Mouse (Mus musculus): Measurements from ENCODE around the gene Il11ra2.
"Not testable (repeated sequence)": the region's sequence is repeated elsewhere in the genome, so short reads cannot be mapped to it uniquely, and the experiment has no call there.

The Il11ra2 gene

DNA sequence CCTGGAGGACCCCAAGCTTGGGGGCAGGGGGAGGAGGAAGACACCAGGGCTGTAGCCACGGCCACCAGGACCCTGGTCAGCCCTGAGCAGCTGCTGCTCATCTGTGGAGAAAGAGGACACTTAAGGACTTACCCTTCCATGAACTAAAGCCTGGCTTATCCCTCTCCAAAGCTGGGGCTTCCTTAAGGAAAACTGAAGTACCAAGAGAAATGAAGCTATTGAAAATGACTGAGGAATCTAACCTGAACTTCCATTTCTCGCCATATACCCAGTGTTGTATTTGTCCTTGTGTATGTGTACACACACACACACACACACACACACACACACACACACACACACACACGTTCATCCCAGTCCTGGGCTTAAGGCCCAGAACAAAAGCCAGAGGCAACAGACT is at the start of gene Il11ra2:
Il11ra2 (minus strand) TSS at position 101 of the 400 bp plus-strand sequence.
- DNase-seq (ENCODE audit: low spot score), result not testable (repeated sequence)

DNA sequence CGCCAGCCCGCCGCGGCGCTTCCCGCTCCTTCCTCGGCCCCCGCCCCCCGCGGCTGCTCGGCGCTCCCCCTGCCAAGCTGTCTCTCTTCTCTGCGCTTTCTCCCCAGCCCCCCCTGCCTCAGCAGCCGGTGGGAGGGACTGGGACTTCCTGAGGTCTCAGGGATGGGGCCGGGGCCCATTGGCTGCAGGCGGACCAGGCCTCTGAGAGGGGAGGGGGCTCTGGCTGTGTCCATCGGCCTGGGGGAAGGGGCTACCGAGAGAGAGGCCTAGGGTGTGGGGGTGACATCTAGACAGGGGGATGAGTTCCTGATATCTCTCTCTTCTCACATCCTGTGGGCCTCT is 20.5 kb upstream of the Il11ra2 start:
- not testable (repeated sequence) for DNase-seq (ENCODE audit: low spot score)

DNA sequence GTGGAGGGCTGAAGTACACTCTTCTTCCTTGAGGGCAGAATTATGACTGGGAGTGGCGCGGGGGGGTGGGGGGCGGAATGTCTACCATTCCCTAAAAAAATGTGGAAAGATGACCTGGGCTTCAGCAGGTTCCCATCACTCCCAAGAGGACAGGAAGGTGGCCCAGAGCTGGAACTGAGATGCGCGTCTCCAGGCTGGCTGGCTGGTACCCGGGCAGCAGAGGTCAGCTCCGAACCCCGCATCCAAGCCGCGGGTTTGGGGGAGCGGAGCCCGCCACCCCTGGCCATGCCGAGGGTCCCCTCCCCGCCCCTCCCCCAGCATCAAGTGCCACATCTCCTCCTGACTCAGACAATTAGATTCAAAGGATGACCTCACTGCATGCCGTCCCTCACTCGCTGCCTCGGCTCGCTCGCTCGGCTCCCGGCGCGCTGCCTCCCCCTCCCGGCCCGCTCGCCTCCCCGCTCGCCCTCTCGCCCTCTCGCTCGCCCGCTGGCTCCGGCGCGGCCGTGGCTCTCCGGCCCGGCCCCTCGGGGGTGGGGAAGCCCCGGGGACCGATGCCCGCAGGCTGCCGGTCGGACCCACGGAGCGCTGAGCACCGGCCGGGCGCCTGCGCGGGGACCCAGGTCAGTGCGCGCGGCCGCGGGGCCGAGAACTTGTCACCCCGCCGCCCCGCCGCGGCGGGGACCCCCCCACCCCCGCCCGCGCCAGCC is 19.9 kb upstream of the Il11ra2 start:
- DNase-seq (ENCODE audit: low spot score), result not testable (repeated sequence)

DNA sequence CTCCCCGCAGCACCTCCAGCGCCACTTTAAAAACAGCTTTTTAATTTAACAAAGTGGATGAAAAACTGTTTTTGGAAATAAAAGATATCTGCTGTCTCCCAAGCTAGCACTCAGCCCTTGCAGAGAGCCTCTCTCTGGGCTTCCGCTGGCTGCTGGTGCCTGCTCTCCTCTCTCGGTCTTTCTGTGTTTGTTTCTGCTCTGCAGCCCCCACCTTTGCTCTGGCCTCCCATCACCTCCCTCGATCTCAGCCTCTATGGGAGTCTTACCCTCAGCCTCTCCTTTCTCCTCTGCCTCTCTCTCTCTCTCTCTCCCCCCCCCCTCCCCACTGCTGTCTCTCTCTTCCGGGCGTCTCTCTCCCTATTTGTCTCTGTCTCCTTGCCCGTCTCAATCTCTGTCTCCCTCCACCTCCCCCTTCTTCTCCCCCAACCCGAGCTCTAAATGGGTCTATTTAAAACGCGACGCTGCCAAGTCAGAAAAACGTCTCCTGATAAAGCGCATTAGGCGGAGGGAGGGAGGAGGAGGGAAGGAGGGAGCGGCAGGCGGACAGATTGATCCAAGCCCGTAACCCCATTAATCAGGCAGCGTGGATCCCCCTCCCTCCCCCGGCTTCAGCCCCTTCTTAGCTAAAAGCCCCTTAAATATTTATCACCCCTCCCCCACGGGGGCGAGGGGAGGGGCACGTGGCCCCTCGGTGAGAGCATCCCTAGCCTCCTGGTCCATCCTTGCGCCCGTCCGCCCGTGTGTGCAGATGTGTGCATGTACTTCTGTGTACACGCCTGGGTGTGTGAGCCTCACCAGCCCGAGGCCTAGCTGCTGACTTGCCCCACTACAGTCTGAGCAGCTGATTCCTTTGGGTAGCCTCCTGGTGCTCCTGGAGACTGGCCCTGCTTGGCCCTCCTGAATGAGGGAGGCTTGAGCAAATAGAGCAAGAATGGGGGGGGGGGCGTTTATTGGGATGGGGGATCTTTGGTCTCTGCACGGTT is 19.0 kb upstream of the Il11ra2 start:
- DNase-seq (ENCODE audit: low spot score), result not testable (repeated sequence)

DNA sequence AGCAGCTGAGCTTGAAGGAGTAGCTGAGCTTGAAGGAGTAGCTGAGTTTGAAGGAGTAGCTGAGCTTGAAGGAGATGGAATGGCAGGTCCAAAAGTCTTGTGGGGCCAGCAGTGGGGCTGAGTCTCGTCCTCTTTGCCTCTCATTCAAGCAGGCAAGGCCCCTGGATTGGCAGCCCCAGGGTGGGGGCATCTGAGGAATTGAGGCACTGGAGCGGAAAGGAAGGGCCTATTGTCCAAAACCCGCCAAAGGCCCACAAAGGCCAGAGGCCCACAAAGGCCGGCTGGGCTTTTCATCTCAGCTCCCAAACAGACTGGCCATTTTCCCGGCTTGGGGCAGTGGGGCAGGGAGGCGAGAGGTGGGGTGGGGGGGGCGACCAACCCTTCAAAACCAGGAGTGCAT is 17.7 kb upstream of the Il11ra2 start:
- DNase-seq (ENCODE audit: low spot score), result not testable (repeated sequence)

DNA sequence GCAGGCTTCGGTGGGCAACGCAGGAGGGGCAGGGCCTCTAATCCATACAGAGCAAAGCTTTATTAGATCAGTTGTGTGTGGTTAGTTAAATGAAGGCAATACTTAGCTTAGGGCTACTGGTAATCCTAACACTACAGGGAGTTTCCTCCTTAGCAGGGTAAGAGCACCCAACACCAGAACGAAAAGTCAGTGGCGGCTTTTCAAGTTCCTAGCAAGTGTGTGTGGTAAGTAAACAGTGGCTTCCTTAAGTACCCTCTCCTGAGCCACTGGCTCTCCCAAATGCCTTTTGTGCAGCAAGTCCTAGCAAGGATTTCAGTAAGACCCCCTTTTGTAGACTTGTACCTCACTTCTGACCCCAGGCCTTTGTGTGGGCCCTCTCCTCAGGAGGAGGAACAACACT is 13.7 kb upstream of the Il11ra2 start:
- DNase-seq (ENCODE audit: low spot score), result not testable (repeated sequence)

DNA sequence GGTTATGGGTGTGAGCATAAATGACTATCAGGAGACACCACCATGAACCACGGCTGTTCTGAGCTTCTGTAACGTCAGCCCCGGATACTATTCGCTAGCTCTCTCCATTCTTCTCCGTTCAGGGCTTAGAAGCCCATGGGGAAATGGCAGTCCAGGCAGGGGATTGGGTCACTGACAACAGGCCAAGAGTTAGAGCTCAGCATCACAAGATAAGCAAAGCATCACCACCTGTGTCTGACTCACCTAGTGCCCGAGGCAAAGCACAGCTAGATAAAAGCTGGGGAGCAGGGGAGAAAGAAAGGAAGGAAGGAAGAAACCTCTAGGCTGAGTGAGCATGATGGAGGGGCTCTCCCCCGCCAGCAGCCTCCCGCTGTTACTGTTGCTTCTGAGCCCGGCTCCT is 6.7 kb downstream of the Il11ra2 start, which contains the start of gene Ccl27b:
Ccl27b (plus strand) TSS at position 301 of the 400 bp plus-strand sequence.
- not testable (repeated sequence) for DNase-seq (ENCODE audit: low spot score)

DNA sequence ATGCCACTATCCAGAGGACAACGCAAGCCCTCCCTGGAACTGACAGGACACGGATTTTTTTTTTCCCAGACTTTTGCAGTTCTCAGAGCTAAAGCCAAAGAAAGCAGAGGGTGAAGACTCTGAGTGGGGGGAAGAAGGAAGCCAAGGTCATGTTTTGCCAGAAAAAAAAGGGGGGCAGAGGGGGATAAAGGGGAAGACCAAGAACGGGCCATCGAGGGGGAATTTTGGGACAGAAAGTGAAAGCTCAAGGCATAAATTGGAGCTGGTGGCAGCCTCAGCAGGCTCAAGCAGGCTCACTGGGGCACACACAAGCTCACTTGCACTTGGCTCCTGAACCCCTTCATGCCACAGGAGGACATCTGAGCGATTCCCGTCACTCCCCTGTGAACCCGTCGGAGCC is 32.3 kb downstream of the Il11ra2 start, which contains the start of gene Gm2564:
Gm2564 (plus strand) TSS at position 301 of the 400 bp plus-strand sequence.
- DNase-seq (ENCODE audit: low spot score), result not testable (repeated sequence)

DNA sequence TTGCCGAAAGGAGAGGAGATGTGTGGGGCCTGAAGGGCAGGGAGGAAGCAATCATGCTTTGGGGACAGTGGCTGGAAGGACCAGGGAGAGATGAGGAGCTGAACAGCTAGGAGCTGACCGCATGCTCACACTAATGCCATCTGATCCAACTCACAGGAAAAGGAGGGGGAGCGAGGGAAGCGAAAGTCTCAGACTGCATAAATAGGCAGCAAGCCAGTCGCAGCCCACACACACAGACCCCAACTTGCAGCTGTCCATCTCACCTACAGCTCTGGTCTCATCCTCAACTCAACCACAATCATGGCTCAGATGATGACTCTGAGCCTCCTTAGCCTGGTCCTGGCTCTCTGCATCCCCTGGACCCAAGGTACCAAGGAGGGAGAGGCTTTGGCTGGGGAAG is 49.8 kb downstream of the Il11ra2 start, which contains the start of gene Gm10591:
Gm10591 (plus strand) TSS at position 301 of the 400 bp plus-strand sequence.
- DNase-seq (ENCODE audit: low spot score), result not testable (repeated sequence)

Data from c-Kit-positive CD71-positive TER-119-positive erythroid progenitor cells, embryonic 14.5 days (primary cell).